In genomic region chr3:145702739-145703138, GRCm38 (mm10) we compare ENCODE assay signal across 18 mouse cellular contexts. TPM values are rescaled to one million over a fixed set of nuclear protein-coding genes. Genes with fewer than 3 reads are reported as not detected.
DNase-seq lines count a peak whose midpoint lies in the region; ATAC-seq and TF ChIP-seq lines count a peak whose summit lies in the region.
"Had no signal": no experiment of that assay in that cellular context is flagged by ENCODE, and none has a peak within 500 bp of the region (broad histone marks: within the 10 kb centered on the region; RNA-seq: fewer than 3 reads in every experiment).

No protein-coding gene starts in this region.

- H3K27ac ChIP-seq in heart, embryonic 13.5 days (replicated peaks), result peak overlapping the region; percentile 92
- no peak overlapping the region for H3K27ac ChIP-seq in lung, postnatal 0 days (ENCODE audit: low read length)
- H3K27ac ChIP-seq: forebrain, embryonic 13.5 days; layer of hippocampus, adult 2 months; liver, embryonic 14.5 days; midbrain, embryonic 12.5 days had no signal

- 0 out of 2 replicates have a peak, but pooled peaks have one; percentile 3 for TF ChIP-seq EP300 in lung, postnatal 0 days (IDR thresholded peaks at IDR 0.05)

- no peak for ATAC-seq in heart, embryonic 13.5 days (ENCODE audit: extremely low read depth, insufficient number of reproducible peaks, low FRiP score, low TSS enrichment)
- ATAC-seq in lung, postnatal 0 days, result no peak

- 47% methylated on average over 5 of the region's 5 CpGs for WGBS in heart, embryonic 13.5 days
- 58% methylated on average over 5 of the region's 5 CpGs for WGBS in lung, postnatal 0 days

- H3K9me3 ChIP-seq in heart, embryonic 13.5 days, result no peaks in the 10 kb centered on the region
- H3K9me3 ChIP-seq in lung, postnatal 0 days (ENCODE audit: low read length), result no peaks in the 10 kb centered on the region
- H3K9me3 ChIP-seq: embryonic facial prominence, embryonic 15.5 days; forebrain, embryonic 13.5 days; midbrain, embryonic 12.5 days; neural tube, embryonic 13.5 days had no signal

- H3K4me3 ChIP-seq in heart, embryonic 13.5 days, result no peak overlapping the region
- H3K4me3 ChIP-seq in lung, postnatal 0 days (ENCODE audit: low read depth, low read length), result no peak overlapping the region
- H3K4me3 ChIP-seq: embryonic facial prominence, embryonic 15.5 days; forebrain, embryonic 13.5 days; layer of hippocampus, adult 2 months; midbrain, embryonic 12.5 days; neural tube, embryonic 13.5 days had no signal

- DNase-seq in heart, postnatal 10 days, result no peak
- no peak for DNase-seq in lung, postnatal 0 days (ENCODE audit: low spot score)
- DNase-seq in lung, postnatal 14 days, result no peak
- peak; percentile 42 for DNase-seq in ZHBTc4 (ENCODE audit: low read depth, low spot score)
- DNase-seq in mesoderm, embryonic 11.5 days (ENCODE audit: low read depth, low spot score), result peak; percentile 58
- DNase-seq in embryo, embryonic 11 days, result no peak
- no peak for DNase-seq in adrenal gland, postnatal 36 days
- DNase-seq: cerebellum, adult 8-10 months; heart, postnatal 36 days; thymus, postnatal 14 days had no signal

- H3K4me1 ChIP-seq in heart, embryonic 13.5 days, result peaks cover 47% of the 10 kb centered on the region
- H3K4me1 ChIP-seq in lung, postnatal 0 days (ENCODE audit: insufficient read depth, low read depth, low read length), result no peaks in the 10 kb centered on the region

- H3K9ac ChIP-seq in heart, embryonic 13.5 days, result no peak overlapping the region
- no peak overlapping the region for H3K9ac ChIP-seq in lung, postnatal 0 days (replicated peaks; ENCODE audit: low read depth)
- H3K9ac ChIP-seq: embryonic facial prominence, embryonic 15.5 days; forebrain, embryonic 13.5 days; liver, embryonic 14.5 days; midbrain, embryonic 12.5 days; neural tube, embryonic 13.5 days had no signal

- H3K27me3 ChIP-seq in heart, embryonic 13.5 days (replicated peaks), result no peaks in the 10 kb centered on the region
- H3K27me3 ChIP-seq in lung, postnatal 0 days (replicated peaks; ENCODE audit: insufficient read depth, low read length), result no peaks in the 10 kb centered on the region
- H3K27me3 ChIP-seq: embryonic facial prominence, embryonic 15.5 days; forebrain, embryonic 13.5 days; neural tube, embryonic 13.5 days had no signal

- intact Hi-C loops in heart, postnatal 10 days (cut with DNase I), result no loop called here

- TF ChIP-seq CTCF in lung, postnatal 0 days (IDR thresholded peaks at IDR 0.05), result no peak

- H3K4me2 ChIP-seq in heart, embryonic 13.5 days, result no peak overlapping the region
- no peak overlapping the region for H3K4me2 ChIP-seq in lung, postnatal 0 days (replicated peaks; ENCODE audit: low read depth, low read length)
- H3K4me2 ChIP-seq: embryonic facial prominence, embryonic 15.5 days; midbrain, embryonic 12.5 days had no signal

- no peaks in the 10 kb centered on the region for H3K36me3 ChIP-seq in heart, embryonic 13.5 days
- H3K36me3 ChIP-seq in lung, postnatal 0 days (ENCODE audit: insufficient read depth, low read length), result no peaks in the 10 kb centered on the region
- H3K36me3 ChIP-seq: embryonic facial prominence, embryonic 15.5 days; midbrain, embryonic 12.5 days; neural tube, embryonic 13.5 days had no signal

RNA-seq across cellular contexts. Expression of gene Ccn1, which starts 53.0 kb away (rescaled TPM):
- polyA plus RNA-seq in heart, embryonic 13.5 days (2015; fragmentation: Nextera tagmentation; extraction: Ambion mirVana), result 60.0 and 62.1 TPM in 2 replicates
- 10 to 100 TPM; 39.4 to 45.3 TPM for total RNA-seq in heart, postnatal 10 days (2021)
- polyA plus RNA-seq in lung, postnatal 0 days (2015; fragmentation: Nextera tagmentation; extraction: Ambion mirVana), result 124 and 131 TPM in 2 replicates
- 10 to 100 TPM; 19.4 to 25.8 TPM for total RNA-seq in adrenal gland, postnatal 36 days (2021)
- total RNA-seq: MEL had no signal

RNA-seq across cellular contexts. Expression of gene Ddah1, which starts 55.7 kb away (rescaled TPM):
- 26.0 and 27.9 TPM in 2 replicates for polyA plus RNA-seq in heart, embryonic 13.5 days (2015; fragmentation: Nextera tagmentation; extraction: Ambion mirVana)
- 10 to 100 TPM; 10.6 to 13.6 TPM for total RNA-seq in heart, postnatal 10 days (2021)
- polyA plus RNA-seq in lung, postnatal 0 days (2015; fragmentation: Nextera tagmentation; extraction: Ambion mirVana), result 20.2 and 20.7 TPM in 2 replicates
- total RNA-seq in adrenal gland, postnatal 36 days (2021), result 1 to 10 TPM; 2.4 TPM
- total RNA-seq: MEL had no signal

Comparison
In these comparisons a context has a peak if more than half of its experiments do, and no peak if none do; other contexts are left out.
1. DNase-seq: peak in ZHBTc4 (single experiment) and mesoderm, embryonic 11.5 days (single experiment); none in heart, postnatal 10 days (0 of 2), lung, postnatal 0 days (single experiment), lung, postnatal 14 days (single experiment), embryo, embryonic 11 days (single experiment) and adrenal gland, postnatal 36 days (0 of 2).